Mouse (Mus musculus) liver, embryonic 16.5 days (tissue): ENCODE data around the gene Fam120a. TPM values are rescaled to one million over a fixed set of nuclear protein-coding genes. Genes with fewer than 3 reads are reported as not detected.

Experiments
- ATAC-seq: fragments of 200-750 bp; cut with Nextera tagmentation; 2 replicates; pipeline ENCODE4 v1.8.0; 2017; ENCODE audit warnings: low read depth, mild to moderate bottlenecking, moderate number of reproducible peaks, moderate library complexity
- H3K27ac ChIP-seq: fragments of 300-500 bp; sonication (generic); 2 replicates; pipeline ENCODE4 v1.5.1; 2014; ENCODE audit warnings: mild to moderate bottlenecking, low read length
- H3K27me3 ChIP-seq: fragments of 300-500 bp; sonication (generic); 2 replicates; pipeline ENCODE4 v1.6.1; 2014; ENCODE audit warnings: low read depth, low read length, mixed read lengths; ENCODE audit not compliant: control insufficient read depth, insufficient read depth
- H3K36me3 ChIP-seq: fragments of 300-500 bp; sonication (generic); 2 replicates; pipeline ENCODE4 v1.6.1; 2014; ENCODE audit warnings: mild to moderate bottlenecking; ENCODE audit not compliant: control insufficient read depth, insufficient read depth
- H3K4me1 ChIP-seq: fragments of 300-500 bp; sonication (generic); 2 replicates; pipeline ENCODE4 v1.6.1; 2014; ENCODE audit warnings: low read depth, low read length, mixed read lengths; ENCODE audit not compliant: control insufficient read depth
- H3K4me2 ChIP-seq: fragments of 300-500 bp; sonication (generic); 2 replicates; pipeline ENCODE4 v1.6.1; 2014; ENCODE audit warnings: low read depth, low read length, mixed read lengths
- H3K4me3 ChIP-seq: fragments of 300-500 bp; sonication (generic); 2 replicates; pipeline ENCODE4 v1.5.1; 2014; ENCODE audit warnings: low read depth, mild to moderate bottlenecking, low read length
- H3K9ac ChIP-seq: fragments of 300-500 bp; sonication (generic); 2 replicates; pipeline ENCODE4 v1.6.1; 2014; ENCODE audit warnings: low read depth, low read length
- H3K9me3 ChIP-seq: fragments of 300-500 bp; sonication (generic); replicated peaks from 2 replicates; pipeline ENCODE4 v1.6.1; 2016; ENCODE audit warnings: low read length; ENCODE audit not compliant: control insufficient read depth
- WGBS: fragments of 180-500 bp; shearing (Covaris S2); extraction: QIAGEN DNeasy Blood & Tissue Kit; methylation state at CpG from one replicate; pipeline ENCODE4 v1.1.7; 2014; ENCODE audit not compliant: insufficient replicate concordance; 5-methylcytosine and 5-hydroxymethylcytosine counted together
- polyA plus RNA-seq: library from polyadenylated mRNA; unstranded; fragments of >200 nt; fragmentation: Nextera tagmentation; extraction: Ambion mirVana; gene quantifications from 2 replicates; pipeline ENCODE4 v1.2.1, GENCODE M21; 2015

Fam120a gene
- polyA plus RNA-seq, 1 experiment from 2014 or later = 12.0 TPM

DNA sequence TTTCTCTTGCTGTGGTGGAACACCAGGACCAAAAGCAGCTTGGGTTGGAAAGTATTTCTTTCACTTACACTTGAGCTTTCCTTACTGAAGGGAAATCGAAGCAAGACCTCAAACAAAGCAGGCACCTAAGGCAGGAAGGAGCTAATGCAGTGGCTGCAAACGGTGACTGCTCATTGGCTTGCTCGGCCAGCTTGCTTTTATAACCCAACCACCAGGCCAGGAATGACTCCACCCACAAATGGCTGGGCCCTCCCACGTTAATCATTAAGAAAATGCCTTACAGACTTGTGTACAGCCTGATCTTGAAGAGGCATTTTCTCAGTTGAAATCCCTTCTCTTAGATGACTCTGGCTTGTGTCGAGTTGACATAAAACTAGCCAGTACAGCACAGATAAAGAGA lies 3.2 kb upstream of the Fam120a start:
- no peak for ATAC-seq
- Histone ChIP-seq H3K4me1 (peaks cover 22% of the 10 kb centered on the region), H3K4me2 (0 out of 2 replicates have a peak overlapping the region, but pooled peaks have one; percentile 22), H3K9me3 (no peaks in the 10 kb centered on the region), H3K36me3 (no peaks in the 10 kb centered on the region), H3K27me3 (no peaks in the 10 kb centered on the region), H3K27ac (no peak overlapping the region; the same call in 1 of the 2 replicates), H3K9ac (no peak overlapping the region), H3K4me3 (no peak overlapping the region)
- WGBS = 29% methylated on average over 5 of the region's 5 CpGs

DNA sequence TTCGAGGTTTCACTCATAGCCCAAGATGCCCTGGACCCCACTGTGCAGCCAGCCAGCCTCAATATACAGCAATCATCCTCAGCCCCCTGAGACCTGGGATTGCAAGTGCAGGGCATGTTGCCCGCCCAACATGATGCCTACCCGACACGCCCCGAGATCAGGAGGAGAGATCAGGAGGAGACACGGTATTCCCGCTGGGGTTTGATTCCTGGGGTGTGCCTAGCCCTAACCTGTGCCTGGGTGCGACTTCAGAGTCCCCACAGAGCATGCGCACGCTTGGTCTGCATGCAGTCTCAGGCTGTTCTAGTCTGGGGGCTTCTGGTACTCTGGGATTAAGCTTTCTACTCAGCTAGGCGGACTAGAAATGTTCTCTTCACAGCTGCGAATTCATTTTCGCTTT lies 2.7 kb upstream of the Fam120a start:
- Histone ChIP-seq H3K9me3 (no peaks in the 10 kb centered on the region), H3K27me3 (no peaks in the 10 kb centered on the region), H3K9ac (no peak overlapping the region), H3K4me2 (peak overlapping the region; percentile 22; the same call in 1 of the 2 replicates), H3K4me3 (no peak overlapping the region), H3K27ac (peak overlapping the region; percentile 11; the same call in 1 of the 2 replicates), H3K4me1 (peaks cover 26% of the 10 kb centered on the region), H3K36me3 (no peaks in the 10 kb centered on the region)
- 72% methylated on average over 13 of the region's 13 CpGs for WGBS
- no peak for ATAC-seq

- Histone ChIP-seq H3K36me3 (no peaks in the 10 kb centered on the region), H3K9me3 (no peaks in the 10 kb centered on the region), H3K4me2 (peak overlapping the region; percentile 73), H3K4me1 (peaks cover 44% of the 10 kb centered on the region), H3K27ac (peak overlapping the region; percentile 95), H3K4me3 (peak overlapping the region; percentile 96), H3K9ac (peak overlapping the region; percentile 98), H3K27me3 (no peaks in the 10 kb centered on the region)
- ATAC-seq = no peak
- 12% methylated on average over 7 of the region's 7 CpGs for WGBS
Measured at GRCm38 (mm10) chr13:48968750-48969088, 902 bp upstream of the Fam120a start.

DNA sequence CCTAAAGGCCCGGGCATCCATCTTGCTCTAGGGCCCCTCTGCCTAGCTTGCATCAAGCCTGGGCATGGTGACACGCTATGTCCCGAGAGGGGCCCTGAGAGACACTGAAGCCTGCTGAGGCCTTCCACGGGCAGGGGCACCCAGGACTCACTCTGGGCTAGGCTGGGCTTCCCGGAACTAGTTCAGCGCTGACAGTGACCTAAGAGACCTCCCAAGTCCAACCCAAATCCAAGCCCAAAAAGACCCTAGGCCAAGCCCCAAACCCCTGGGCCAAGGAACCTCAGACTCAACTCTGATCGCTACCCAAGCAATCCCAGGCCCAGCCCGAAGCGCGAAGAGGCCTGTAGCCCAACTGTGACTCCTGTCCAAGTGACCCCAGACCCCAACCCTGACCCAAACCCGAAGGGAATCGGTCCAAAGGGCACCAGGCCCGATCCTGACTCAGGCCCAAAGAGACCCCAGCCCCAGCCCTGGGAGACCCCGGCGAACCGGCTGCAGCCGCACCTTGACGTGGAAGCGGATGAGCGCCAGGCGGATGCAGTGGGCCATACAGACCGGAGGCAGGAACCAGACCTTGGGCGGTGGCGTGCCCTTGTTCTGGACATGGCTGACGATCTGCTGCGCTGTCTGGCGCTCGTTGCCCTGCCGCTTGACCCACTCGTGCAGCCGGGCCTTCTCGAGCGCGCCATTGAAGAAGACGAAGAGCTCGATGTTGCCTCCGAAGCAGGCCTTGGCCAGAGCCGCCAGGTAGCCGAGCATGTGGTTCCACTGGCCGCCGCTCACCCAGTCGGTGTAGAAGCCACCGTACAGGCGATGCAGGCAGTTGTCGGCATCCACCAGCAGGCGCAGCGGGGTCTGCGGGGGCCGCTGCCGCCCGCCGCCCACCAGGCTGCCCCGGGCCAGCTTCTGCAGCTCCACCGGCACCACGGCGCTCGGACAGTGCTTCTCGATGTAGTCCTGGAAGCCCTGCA lies 681 bp downstream of the Fam120a start:
- Histone ChIP-seq H3K27me3 (no peaks in the 10 kb centered on the region), H3K36me3 (no peaks in the 10 kb centered on the region), H3K4me1 (peaks cover 55% of the 10 kb centered on the region), H3K4me2 (peak overlapping the region; percentile 93), H3K9me3 (no peaks in the 10 kb centered on the region), H3K4me3 (peak overlapping the region; percentile 96), H3K27ac (peak overlapping the region; percentile 95), H3K9ac (peak overlapping the region; percentile 98)
- no peak for ATAC-seq
- under 1% methylated on average over 58 of the region's 58 CpGs for WGBS

GRCm38 (mm10) chr13:48965559-48966525 lies 2.0 kb downstream of the Fam120a start:
- no peaks in the 10 kb centered on the region for H3K9me3 ChIP-seq
- H3K27me3 ChIP-seq = no peaks in the 10 kb centered on the region
- peak overlapping the region; percentile 93 for H3K4me2 ChIP-seq
- peak overlapping the region; percentile 96 for H3K4me3 ChIP-seq
- 9% methylated on average over 7 of the region's 7 CpGs for WGBS
- peak; percentile 14 for ATAC-seq
- H3K36me3 ChIP-seq = no peaks in the 10 kb centered on the region
- peak overlapping the region; percentile 95 for H3K27ac ChIP-seq
- peak overlapping the region; percentile 98 for H3K9ac ChIP-seq
- peaks cover 57% of the 10 kb centered on the region for H3K4me1 ChIP-seq

- Histone ChIP-seq H3K4me3 (peak overlapping the region; percentile 96), H3K9me3 (no peaks in the 10 kb centered on the region), H3K9ac (peak overlapping the region; percentile 98), H3K27me3 (no peaks in the 10 kb centered on the region), H3K4me1 (peaks cover 55% of the 10 kb centered on the region), H3K4me2 (peak overlapping the region; percentile 93), H3K36me3 (no peaks in the 10 kb centered on the region), H3K27ac (peak overlapping the region; percentile 95)
- WGBS = 30% methylated on average over 4 of the region's 4 CpGs
- ATAC-seq = no peak
Measured at GRCm38 (mm10) chr13:48964850-48965249, 3.0 kb downstream of the Fam120a start.

- Histone ChIP-seq H3K4me3 (no peak overlapping the region), H3K4me1 (peaks cover 52% of the 10 kb centered on the region), H3K9ac (peak overlapping the region; percentile 38; the same call in 1 of the 2 replicates), H3K36me3 (no peaks in the 10 kb centered on the region), H3K27ac (peak overlapping the region; percentile 68), H3K27me3 (no peaks in the 10 kb centered on the region), H3K4me2 (peak overlapping the region; percentile 29), H3K9me3 (no peaks in the 10 kb centered on the region)
- ATAC-seq = no peak
- 68% methylated on average over 1 of the region's 1 CpGs for WGBS
Measured at GRCm38 (mm10) chr13:48963111-48963510, 4.7 kb downstream of the Fam120a start.

DNA sequence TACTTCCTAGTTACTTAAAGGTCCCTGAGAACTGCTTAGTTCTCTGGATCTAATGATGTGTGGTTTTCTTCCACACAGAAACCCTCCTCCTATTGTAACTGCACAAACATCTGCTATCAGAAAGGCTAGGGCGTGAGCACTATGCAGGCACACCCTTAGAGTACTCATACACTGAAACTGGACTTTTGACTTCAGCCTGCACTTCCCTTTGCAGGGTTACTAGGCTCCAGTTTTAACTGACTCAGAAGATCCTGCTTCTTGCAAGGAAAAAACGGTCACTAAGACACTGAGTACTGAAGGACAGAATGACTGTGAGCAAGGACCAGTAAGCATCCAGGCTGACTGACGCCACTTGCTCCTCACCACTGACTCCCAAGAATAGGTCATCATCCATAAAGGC lies 5.3 kb downstream of the Fam120a start:
- peak; percentile 49 for ATAC-seq
- Histone ChIP-seq H3K4me2 (peak overlapping the region; percentile 29), H3K27ac (peak overlapping the region; percentile 68), H3K36me3 (no peaks in the 10 kb centered on the region), H3K4me3 (no peak overlapping the region), H3K9ac (0 out of 2 replicates have a peak overlapping the region, but pooled peaks have one; percentile 13), H3K4me1 (peaks cover 52% of the 10 kb centered on the region), H3K27me3 (no peaks in the 10 kb centered on the region), H3K9me3 (no peaks in the 10 kb centered on the region)
- WGBS = 11% methylated on average over 3 of the region's 3 CpGs
